Mouse (Mus musculus): ENCODE results near the gene Ash1l. TPM values are rescaled to one million over a fixed set of nuclear protein-coding genes. Genes with fewer than 3 reads are reported as not detected.

The Ash1l gene
- polyA plus RNA-seq, 1 experiment from 2014 or later = 23.7 TPM

GRCm38 (mm10) chr3:89101459-89101811 is 151.0 kb downstream of the Ash1l start:
- Histone ChIP-seq H3K9me3 (no peaks in the 10 kb centered on the region), H3K4me1 (peaks cover 30% of the 10 kb centered on the region), H3K27ac (replicated peaks) (peak overlapping the region; percentile 80), H3K27me3 (no peaks in the 10 kb centered on the region), H3K36me3 (peaks cover 25% of the 10 kb centered on the region), H3K4me3 (peak overlapping the region; percentile 79), H3K4me2 (replicated peaks) (peak overlapping the region; percentile 80), H3K9ac (replicated peaks) (peak overlapping the region; percentile 63)
- WGBS = under 1% methylated on average over 19 of the region's 19 CpGs
- ATAC-seq (replicated peaks) = no peak; the same call in 1 of the 2 replicates

GRCm38 (mm10) chr3:89101812-89102494 is 151.5 kb downstream of the Ash1l start, which contains the start of gene Fdps:
Gene Fdps, minus strand, starts transcription at chr3:89101959.
- WGBS = under 1% methylated on average over 26 of the region's 26 CpGs
- ATAC-seq (replicated peaks) = peak; percentile 100
- Histone ChIP-seq H3K36me3 (peaks cover 20% of the 10 kb centered on the region), H3K9ac (replicated peaks) (peak within 1 kb of the TSS; percentile 63), H3K27me3 (no peaks in the 10 kb centered on the region), H3K4me2 (replicated peaks) (peak within 1 kb of the TSS; percentile 80), H3K4me1 (peaks cover 30% of the 10 kb centered on the region), H3K27ac (replicated peaks) (peak within 1 kb of the TSS; percentile 87), H3K4me3 (peak within 1 kb of the TSS; percentile 79), H3K9me3 (no peaks in the 10 kb centered on the region)

- H3K4me2 ChIP-seq (replicated peaks) = peak overlapping the region; percentile 80
- WGBS = 67% methylated on average over 12 of the region's 12 CpGs
- H3K36me3 ChIP-seq = peaks cover 13% of the 10 kb centered on the region
- no peaks in the 10 kb centered on the region for H3K27me3 ChIP-seq
- peaks cover 30% of the 10 kb centered on the region for H3K4me1 ChIP-seq
- peak overlapping the region; percentile 79 for H3K4me3 ChIP-seq
- no peak overlapping the region for H3K9ac ChIP-seq (replicated peaks)
- peak overlapping the region; percentile 87 for H3K27ac ChIP-seq (replicated peaks)
- no peaks in the 10 kb centered on the region for H3K9me3 ChIP-seq
- no peak for ATAC-seq (replicated peaks)
Observed at GRCm38 (mm10) chr3:89102495-89103290, 152.3 kb downstream of the Ash1l start.

- Histone ChIP-seq H3K36me3 (peaks cover 11% of the 10 kb centered on the region), H3K9me3 (no peaks in the 10 kb centered on the region), H3K4me1 (peaks cover 30% of the 10 kb centered on the region), H3K27me3 (no peaks in the 10 kb centered on the region), H3K4me3 (no peak overlapping the region), H3K27ac (replicated peaks) (no peak overlapping the region), H3K4me2 (replicated peaks) (no peak overlapping the region), H3K9ac (replicated peaks) (no peak overlapping the region)
- ATAC-seq (replicated peaks) = no peak
- WGBS = 78% methylated on average over 4 of the region's 4 CpGs
Observed at GRCm38 (mm10) chr3:89103291-89103595, 152.8 kb downstream of the Ash1l start.

GRCm38 (mm10) chr3:89106881-89107280 is 156.5 kb downstream of the Ash1l start:
- H3K27ac ChIP-seq (replicated peaks) = no peak overlapping the region
- H3K9me3 ChIP-seq = no peaks in the 10 kb centered on the region
- no peaks in the 10 kb centered on the region for H3K27me3 ChIP-seq
- no peak overlapping the region for H3K4me2 ChIP-seq (replicated peaks)
- no peak for ATAC-seq (replicated peaks)
- no peak overlapping the region for H3K4me3 ChIP-seq
- no peaks in the 10 kb centered on the region for H3K36me3 ChIP-seq
- H3K9ac ChIP-seq (replicated peaks) = no peak overlapping the region
- H3K4me1 ChIP-seq = peaks cover 5% of the 10 kb centered on the region

GRCm38 (mm10) chr3:89107545-89107944 is 157.1 kb downstream of the Ash1l start:
- Histone ChIP-seq H3K36me3 (no peaks in the 10 kb centered on the region), H3K4me1 (peaks cover under 1% of the 10 kb centered on the region; the same call in 1 of the 2 replicates), H3K27me3 (no peaks in the 10 kb centered on the region), H3K9me3 (no peaks in the 10 kb centered on the region), H3K9ac (replicated peaks) (no peak overlapping the region), H3K4me2 (replicated peaks) (no peak overlapping the region), H3K4me3 (no peak overlapping the region), H3K27ac (replicated peaks) (no peak overlapping the region)
- no peak for ATAC-seq (replicated peaks)
- 62% methylated on average over 3 of the region's 3 CpGs for WGBS

GRCm38 (mm10) chr3:89108146-89108545 is 157.7 kb downstream of the Ash1l start:
- H3K27me3 ChIP-seq = no peaks in the 10 kb centered on the region
- no peaks in the 10 kb centered on the region for H3K4me1 ChIP-seq
- ATAC-seq (replicated peaks) = no peak
- no peaks in the 10 kb centered on the region for H3K36me3 ChIP-seq
- H3K4me2 ChIP-seq (replicated peaks) = no peak overlapping the region
- H3K9ac ChIP-seq (replicated peaks) = no peak overlapping the region
- H3K27ac ChIP-seq (replicated peaks) = no peak overlapping the region
- H3K9me3 ChIP-seq = no peaks in the 10 kb centered on the region
- WGBS = 77% methylated on average over 1 of the region's 1 CpGs
- no peak overlapping the region for H3K4me3 ChIP-seq

- Histone ChIP-seq H3K9me3 (no peaks in the 10 kb centered on the region), H3K9ac (replicated peaks) (no peak overlapping the region), H3K4me2 (replicated peaks) (no peak overlapping the region), H3K4me1 (no peaks in the 10 kb centered on the region), H3K27ac (replicated peaks) (no peak overlapping the region), H3K27me3 (no peaks in the 10 kb centered on the region), H3K36me3 (no peaks in the 10 kb centered on the region), H3K4me3 (no peak overlapping the region)
- ATAC-seq (replicated peaks) = no peak
- 88% methylated on average over 4 of the region's 4 CpGs for WGBS
Observed at GRCm38 (mm10) chr3:89113058-89113457, 162.6 kb downstream of the Ash1l start.

GRCm38 (mm10) chr3:89115522-89115921 is 165.1 kb downstream of the Ash1l start:
- no peak overlapping the region for H3K27ac ChIP-seq (replicated peaks)
- no peak overlapping the region for H3K4me2 ChIP-seq (replicated peaks)
- no peak overlapping the region for H3K9ac ChIP-seq (replicated peaks)
- no peaks in the 10 kb centered on the region for H3K27me3 ChIP-seq
- H3K36me3 ChIP-seq = no peaks in the 10 kb centered on the region
- 8% methylated on average over 2 of the region's 2 CpGs for WGBS
- H3K9me3 ChIP-seq = no peaks in the 10 kb centered on the region
- H3K4me1 ChIP-seq = no peaks in the 10 kb centered on the region
- no peak for ATAC-seq (replicated peaks)
- H3K4me3 ChIP-seq = no peak overlapping the region

- no peaks in the 10 kb centered on the region for H3K36me3 ChIP-seq
- no peak overlapping the region for H3K27ac ChIP-seq (replicated peaks)
- H3K4me2 ChIP-seq (replicated peaks) = no peak overlapping the region
- no peak overlapping the region for H3K4me3 ChIP-seq
- H3K9ac ChIP-seq (replicated peaks) = no peak overlapping the region
- no peak for ATAC-seq (replicated peaks)
- no peaks in the 10 kb centered on the region for H3K4me1 ChIP-seq
- no peaks in the 10 kb centered on the region for H3K9me3 ChIP-seq
- H3K27me3 ChIP-seq = no peaks in the 10 kb centered on the region
- 89% methylated on average over 2 of the region's 2 CpGs for WGBS
Observed at GRCm38 (mm10) chr3:89123313-89123712, 172.9 kb downstream of the Ash1l start.

- WGBS = 86% methylated on average over 3 of the region's 3 CpGs
- no peak for ATAC-seq (replicated peaks)
- Histone ChIP-seq H3K4me3 (no peak overlapping the region), H3K27me3 (no peaks in the 10 kb centered on the region), H3K9ac (replicated peaks) (no peak overlapping the region), H3K9me3 (no peaks in the 10 kb centered on the region), H3K4me2 (replicated peaks) (no peak overlapping the region), H3K27ac (replicated peaks) (no peak overlapping the region), H3K36me3 (no peaks in the 10 kb centered on the region), H3K4me1 (no peaks in the 10 kb centered on the region)
Observed at GRCm38 (mm10) chr3:89124241-89124640, 173.8 kb downstream of the Ash1l start.

- H3K9ac ChIP-seq (replicated peaks) = no peak overlapping the region
- ATAC-seq (replicated peaks) = no peak
- H3K9me3 ChIP-seq = no peaks in the 10 kb centered on the region
- no peaks in the 10 kb centered on the region for H3K27me3 ChIP-seq
- H3K4me1 ChIP-seq = no peaks in the 10 kb centered on the region
- H3K27ac ChIP-seq (replicated peaks) = no peak overlapping the region
- 93% methylated on average over 3 of the region's 3 CpGs for WGBS
- no peaks in the 10 kb centered on the region for H3K36me3 ChIP-seq
- no peak overlapping the region for H3K4me3 ChIP-seq
- H3K4me2 ChIP-seq (replicated peaks) = no peak overlapping the region
Observed at GRCm38 (mm10) chr3:89125981-89126380, 175.6 kb downstream of the Ash1l start.

All from forebrain, embryonic 15.5 days (tissue).